Mouse (Mus musculus) forebrain, embryonic 10.5 days (tissue): ENCODE results near the gene Pdyn. TPM values are rescaled to one million over a fixed set of nuclear protein-coding genes. Genes with fewer than 3 reads are reported as not detected.

Experiments
- polyA plus RNA-seq: library from polyadenylated mRNA; unstranded; fragments of >200 nt; fragmentation: Nextera tagmentation; extraction: Ambion mirVana; gene quantifications from 2 replicates; pipeline ENCODE4 v1.2.1, GENCODE M21; 2016

Gene Pdyn
- polyA plus RNA-seq, 1 experiment from 2014 or later, result 0.07 TPM

Other genes starting within 250 kb of the Pdyn start
- not detected in 2 replicates for gene F830045P16Rik, start 163.2 kb downstream of the Pdyn start, polyA plus RNA-seq
- gene Sirpa, start 107.0 kb downstream of the Pdyn start, polyA plus RNA-seq, result 15.6 and 16.0 TPM in 2 replicates
- 11.0 and 13.8 TPM in 2 replicates for gene Stk35, start 100.7 kb upstream of the Pdyn start, polyA plus RNA-seq